Mouse (Mus musculus): ENCODE results near the gene Ccdc106.

Gene Ccdc106

GRCm38 (mm10) chr7:5080815-5081214 is 60.5 kb downstream of the Ccdc106 start:
- no peak for DNase-seq (ENCODE audit: low spot score in 2 of 2)

- DNase-seq (ENCODE audit: low spot score in 2 of 2), result peak in 1 of 2 experiments; percentile 40
Measured at GRCm38 (mm10) chr7:5081241-5081640, 60.9 kb downstream of the Ccdc106 start.

DNA sequence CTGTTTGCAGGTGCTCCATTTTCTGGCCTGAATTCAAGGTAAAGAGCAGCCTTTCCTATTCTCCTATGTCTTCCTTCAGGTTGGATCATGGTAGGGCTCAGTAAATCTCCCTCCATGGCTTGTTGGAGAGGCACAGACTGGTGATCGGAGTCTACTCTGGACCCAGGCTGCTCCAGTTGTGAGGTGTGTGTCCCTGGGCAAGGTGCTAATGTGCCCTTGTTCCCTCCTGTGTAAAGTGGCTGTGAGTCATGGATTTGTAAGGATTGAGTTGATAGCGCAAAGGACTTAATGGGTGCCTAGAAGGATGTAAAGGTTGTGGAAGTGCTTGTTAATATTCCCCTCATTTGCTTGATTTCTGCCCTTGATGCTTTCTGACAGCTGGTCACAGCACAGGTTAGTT is 61.6 kb downstream of the Ccdc106 start:
- no peak for DNase-seq (ENCODE audit: low spot score in 2 of 2)

- DNase-seq (ENCODE audit: low spot score in 2 of 2), result no peak
Measured at GRCm38 (mm10) chr7:5083325-5084105, 63.2 kb downstream of the Ccdc106 start.

DNA sequence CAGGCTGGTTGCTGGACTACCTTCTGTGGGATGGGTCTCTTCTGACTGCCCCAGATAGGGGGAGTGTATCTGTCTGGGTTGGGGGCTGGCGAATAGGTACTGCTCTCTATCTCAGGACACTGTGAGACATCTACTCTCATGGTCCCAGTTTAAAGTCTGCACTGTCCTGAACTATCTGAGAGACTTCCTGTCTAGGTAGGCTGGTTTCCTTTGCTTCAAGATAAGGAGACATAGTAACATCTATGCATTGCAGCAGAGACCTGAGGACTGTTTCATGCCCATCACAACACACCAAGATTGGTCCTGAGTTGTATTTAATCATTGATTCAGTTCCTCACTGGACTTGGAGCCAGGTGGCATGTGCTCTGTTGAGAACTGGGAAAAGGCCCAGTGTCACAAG is 65.2 kb downstream of the Ccdc106 start:
- no peak for DNase-seq (ENCODE audit: low spot score in 2 of 2)

DNA sequence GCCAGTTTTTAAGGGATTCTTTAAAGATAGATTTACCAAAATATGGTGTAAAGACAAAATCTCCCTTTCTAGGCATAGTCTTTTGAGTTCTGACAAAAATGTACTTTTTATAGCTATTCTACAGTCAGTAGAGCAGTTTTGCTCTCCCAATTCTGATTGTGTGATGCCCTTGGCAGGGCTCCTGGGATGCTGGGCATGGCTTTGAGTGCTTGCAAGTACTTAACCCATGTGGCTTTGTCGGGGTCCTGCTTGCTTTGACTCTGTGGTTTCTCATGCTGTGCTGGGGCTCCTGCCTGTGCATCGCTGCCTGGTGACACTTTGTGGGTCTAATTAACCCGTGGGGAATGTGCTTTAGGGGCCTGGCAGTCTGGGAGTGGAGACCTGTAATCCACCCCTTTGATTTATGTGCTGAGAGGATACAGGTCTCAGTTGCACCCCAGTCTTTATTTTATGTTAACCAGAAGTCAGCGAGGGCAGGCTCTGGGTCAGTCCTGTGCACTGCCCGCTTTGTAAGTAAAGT is 66.6 kb downstream of the Ccdc106 start:
- DNase-seq (ENCODE audit: low spot score in 2 of 2), result no peak

- DNase-seq (ENCODE audit: low spot score in 2 of 2), result no peak
Measured at GRCm38 (mm10) chr7:5087886-5088285, 67.5 kb downstream of the Ccdc106 start.

- DNase-seq (ENCODE audit: low spot score in 2 of 2), result no peak
Measured at GRCm38 (mm10) chr7:5089853-5090252, 69.5 kb downstream of the Ccdc106 start.

GRCm38 (mm10) chr7:5091008-5091728 is 70.8 kb downstream of the Ccdc106 start:
- DNase-seq (ENCODE audit: low spot score in 2 of 2), result no peak

GRCm38 (mm10) chr7:5092381-5092780 is 72.0 kb downstream of the Ccdc106 start:
- no peak for DNase-seq (ENCODE audit: low spot score in 2 of 2)

DNA sequence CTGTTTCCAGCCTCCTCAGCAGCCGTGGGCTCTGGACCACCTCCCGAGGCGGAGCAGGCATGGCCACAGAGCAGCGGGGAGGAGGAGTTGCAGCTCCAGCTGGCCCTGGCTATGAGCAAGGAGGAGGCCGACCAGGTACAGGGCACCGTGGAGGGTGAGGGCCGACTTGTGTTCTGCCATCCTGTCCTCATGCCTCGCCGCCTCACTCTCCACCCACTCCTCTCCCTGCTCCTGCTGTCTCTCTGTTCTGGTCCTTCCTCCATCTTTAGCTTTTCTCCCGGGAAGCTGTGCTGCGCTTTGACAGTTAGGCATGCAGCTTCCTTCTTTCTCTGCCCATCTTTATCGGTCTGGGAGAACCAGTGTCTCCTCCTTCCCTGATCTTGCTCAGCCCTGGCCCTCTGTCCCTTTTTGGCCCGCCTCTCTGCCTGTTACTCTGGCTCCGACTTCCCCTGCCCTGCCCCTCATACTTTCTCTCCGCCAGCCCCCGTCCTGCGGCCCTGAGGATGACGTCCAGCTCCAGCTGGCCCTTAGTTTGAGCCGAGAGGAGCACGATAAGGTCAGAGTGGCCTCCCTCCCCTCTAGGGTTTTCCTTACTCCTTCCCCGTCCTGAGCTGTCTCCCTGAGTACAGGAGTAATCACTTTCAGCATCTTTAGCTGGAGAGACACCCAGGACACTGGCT is 72.6 kb downstream of the Ccdc106 start:
- no peak for DNase-seq (ENCODE audit: low spot score in 2 of 2)

- no peak for DNase-seq (ENCODE audit: low spot score in 2 of 2)
Measured at GRCm38 (mm10) chr7:5098769-5099168, 78.4 kb downstream of the Ccdc106 start.

GRCm38 (mm10) chr7:5099796-5100195 is 79.4 kb downstream of the Ccdc106 start:
- no peak for DNase-seq (ENCODE audit: low spot score in 2 of 2)

GRCm38 (mm10) chr7:5101066-5101663 is 80.8 kb downstream of the Ccdc106 start:
- peak in 1 of 2 experiments; percentile 45 for DNase-seq (ENCODE audit: low spot score in 2 of 2)

DNA sequence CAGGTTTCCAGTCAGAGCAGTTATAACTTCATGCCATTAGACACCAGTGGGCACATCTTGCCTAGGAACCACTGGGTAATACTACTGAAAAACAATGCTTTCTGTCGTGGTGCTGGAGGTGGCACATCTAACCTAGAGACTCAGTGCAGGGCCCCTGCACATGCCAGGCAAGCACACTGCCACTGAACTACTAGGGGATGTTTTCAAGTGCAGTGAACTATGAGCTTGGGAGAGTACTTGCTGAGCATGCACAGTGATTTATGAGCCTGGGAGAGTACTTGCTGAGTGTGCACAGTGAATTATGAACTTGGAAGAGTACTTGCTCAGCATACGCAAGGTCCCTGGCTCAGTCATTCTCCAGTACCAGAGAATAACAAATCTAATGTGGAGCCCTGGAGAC is 82.2 kb downstream of the Ccdc106 start:
- peak in 1 of 2 experiments; percentile 51 for DNase-seq (ENCODE audit: low spot score in 2 of 2)

DNA sequence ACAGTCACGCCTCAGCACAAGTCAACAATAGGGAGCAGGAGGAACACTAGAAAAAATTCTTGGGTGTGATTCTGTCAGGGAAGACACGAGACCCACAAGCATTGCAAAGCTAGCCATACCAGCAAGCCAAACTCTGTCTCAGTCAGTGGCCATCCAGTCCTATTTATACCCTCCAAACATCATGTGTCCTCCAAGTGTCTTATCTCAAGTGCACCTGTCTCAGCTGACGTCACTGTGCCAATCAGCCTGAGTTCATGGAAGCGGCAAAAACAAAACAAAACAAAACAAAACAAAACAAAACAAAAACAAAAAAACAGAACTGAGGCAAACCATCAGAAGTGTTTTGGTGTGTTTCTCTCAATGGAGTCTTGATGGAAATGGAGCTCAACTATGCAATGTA is 87.9 kb downstream of the Ccdc106 start:
- DNase-seq (ENCODE audit: low spot score in 2 of 2), result no peak

- DNase-seq (ENCODE audit: low spot score in 2 of 2), result no peak
Measured at GRCm38 (mm10) chr7:5109301-5109700, 88.9 kb downstream of the Ccdc106 start.

Data from spleen, postnatal 4 days (tissue).